Mouse (Mus musculus) hindbrain, embryonic 16.5 days (tissue): ENCODE measurements around the gene Crybg3. TPM values are rescaled to one million over a fixed set of nuclear protein-coding genes. Genes with fewer than 3 reads are reported as not detected.

Experiments used
- ATAC-seq: fragments of 200-750 bp; cut with Nextera tagmentation; 2 replicates; pipeline ENCODE4 v1.8.0; 2017; ENCODE audit warnings: moderate TSS enrichment, moderate library complexity
- H3K27ac ChIP-seq: fragments of 300-500 bp; sonication (generic); 2 replicates; pipeline ENCODE4 v1.5.1; 2014; ENCODE audit warnings: low read depth, mild to moderate bottlenecking, control low read depth, low read length, moderate library complexity
- H3K27me3 ChIP-seq: fragments of 300-500 bp; sonication (generic); replicated peaks from 2 replicates; pipeline ENCODE4 v1.6.1; 2014; ENCODE audit warnings: low read length; ENCODE audit not compliant: control insufficient read depth, insufficient read depth
- H3K36me3 ChIP-seq: fragments of 300-500 bp; sonication (generic); 2 replicates; pipeline ENCODE4 v1.6.1; 2014; ENCODE audit warnings: mild to moderate bottlenecking, low read length, moderate library complexity, mixed read lengths; ENCODE audit not compliant: control insufficient read depth, insufficient read depth
- H3K4me1 ChIP-seq: fragments of 300-500 bp; sonication (generic); 2 replicates; pipeline ENCODE4 v1.6.1; 2014; ENCODE audit warnings: low read depth, low read length; ENCODE audit not compliant: control insufficient read depth, insufficient read depth
- H3K4me2 ChIP-seq: fragments of 300-500 bp; sonication (generic); 2 replicates; pipeline ENCODE4 v1.6.1; 2014; ENCODE audit warnings: mild to moderate bottlenecking, low read length, control low read depth, moderate library complexity
- H3K4me3 ChIP-seq: fragments of 300-500 bp; sonication (generic); 2 replicates; pipeline ENCODE4 v1.5.1; 2014; ENCODE audit warnings: mild to moderate bottlenecking, low read length, control low read depth, moderate library complexity
- H3K9ac ChIP-seq: fragments of 300-500 bp; sonication (generic); 2 replicates; pipeline ENCODE4 v1.6.1; 2014; ENCODE audit warnings: low read depth, mild to moderate bottlenecking, control low read depth, low read length, moderate library complexity
- H3K9me3 ChIP-seq: fragments of 300-500 bp; sonication (generic); 2 replicates; pipeline ENCODE4 v1.6.1; 2014; ENCODE audit warnings: mild to moderate bottlenecking, low read length, moderate library complexity; ENCODE audit not compliant: control insufficient read depth
- WGBS: fragments of 180-500 bp; shearing (Covaris S2); extraction: QIAGEN DNeasy Blood & Tissue Kit; methylation state at CpG from one replicate; pipeline ENCODE4 v1.1.7; 2014; 5-methylcytosine and 5-hydroxymethylcytosine counted together
- polyA plus RNA-seq: library from polyadenylated mRNA; unstranded; fragments of >200 nt; fragmentation: Nextera tagmentation; extraction: Ambion mirVana; gene quantifications from 2 replicates; pipeline ENCODE4 v1.2.1, GENCODE M21; 2015

The Crybg3 gene
- polyA plus RNA-seq, 1 experiment from 2014 or later, result 2.0 TPM

GRCm38 (mm10) chr16:59586276-59586675, 14.5 kb downstream of the Crybg3 start:
- Histone ChIP-seq H3K9me3 (no peaks in the 10 kb centered on the region), H3K4me3 (no peak overlapping the region), H3K9ac (no peak overlapping the region), H3K4me1 (no peaks in the 10 kb centered on the region), H3K4me2 (no peak overlapping the region), H3K27me3 (no peaks in the 10 kb centered on the region), H3K27ac (no peak overlapping the region), H3K36me3 (no peaks in the 10 kb centered on the region)
- 70% methylated on average over 6 of the region's 6 CpGs for WGBS
- no peak for ATAC-seq

GRCm38 (mm10) chr16:59585706-59586244, 15.0 kb downstream of the Crybg3 start:
- Histone ChIP-seq H3K36me3 (no peaks in the 10 kb centered on the region), H3K4me3 (no peak overlapping the region), H3K9ac (no peak overlapping the region), H3K27ac (no peak overlapping the region), H3K9me3 (no peaks in the 10 kb centered on the region), H3K4me1 (no peaks in the 10 kb centered on the region), H3K4me2 (no peak overlapping the region), H3K27me3 (no peaks in the 10 kb centered on the region)
- ATAC-seq, result no peak
- 88% methylated on average over 4 of the region's 4 CpGs for WGBS

- no peak for ATAC-seq
- Histone ChIP-seq H3K27ac (no peak overlapping the region), H3K36me3 (no peaks in the 10 kb centered on the region), H3K9me3 (no peaks in the 10 kb centered on the region), H3K27me3 (no peaks in the 10 kb centered on the region), H3K4me2 (no peak overlapping the region), H3K9ac (no peak overlapping the region), H3K4me3 (no peak overlapping the region), H3K4me1 (no peaks in the 10 kb centered on the region)
- 88% methylated on average over 5 of the region's 5 CpGs for WGBS
Observed at GRCm38 (mm10) chr16:59583515-59583914, 17.3 kb downstream of the Crybg3 start.

- no peak overlapping the region for H3K4me2 ChIP-seq
- no peak overlapping the region for H3K9ac ChIP-seq
- H3K36me3 ChIP-seq, result no peaks in the 10 kb centered on the region
- 90% methylated on average over 8 of the region's 8 CpGs for WGBS
- no peaks in the 10 kb centered on the region for H3K9me3 ChIP-seq
- H3K4me1 ChIP-seq, result no peaks in the 10 kb centered on the region
- no peaks in the 10 kb centered on the region for H3K27me3 ChIP-seq
- no peak for ATAC-seq
- H3K27ac ChIP-seq, result no peak overlapping the region
- H3K4me3 ChIP-seq, result no peak overlapping the region
Observed at GRCm38 (mm10) chr16:59579237-59579636, 21.5 kb downstream of the Crybg3 start.

GRCm38 (mm10) chr16:59573961-59574360, 26.8 kb downstream of the Crybg3 start:
- no peak overlapping the region for H3K27ac ChIP-seq
- 63% methylated on average over 11 of the region's 11 CpGs for WGBS
- H3K36me3 ChIP-seq, result no peaks in the 10 kb centered on the region
- no peak overlapping the region for H3K4me2 ChIP-seq
- H3K27me3 ChIP-seq, result no peaks in the 10 kb centered on the region
- no peaks in the 10 kb centered on the region for H3K4me1 ChIP-seq
- H3K4me3 ChIP-seq, result no peak overlapping the region
- no peak overlapping the region for H3K9ac ChIP-seq
- no peaks in the 10 kb centered on the region for H3K9me3 ChIP-seq
- no peak for ATAC-seq

GRCm38 (mm10) chr16:59572685-59573084, 28.1 kb downstream of the Crybg3 start:
- ATAC-seq, result no peak
- no peak overlapping the region for H3K4me2 ChIP-seq
- H3K27ac ChIP-seq, result no peak overlapping the region
- H3K4me3 ChIP-seq, result no peak overlapping the region
- WGBS, result 77% methylated on average over 3 of the region's 3 CpGs
- H3K27me3 ChIP-seq, result no peaks in the 10 kb centered on the region
- H3K4me1 ChIP-seq, result no peaks in the 10 kb centered on the region
- H3K9ac ChIP-seq, result no peak overlapping the region
- no peaks in the 10 kb centered on the region for H3K36me3 ChIP-seq
- H3K9me3 ChIP-seq, result no peaks in the 10 kb centered on the region

GRCm38 (mm10) chr16:59570807-59571206, 30.0 kb downstream of the Crybg3 start:
- WGBS, result 95% methylated on average over 8 of the region's 8 CpGs
- Histone ChIP-seq H3K4me1 (no peaks in the 10 kb centered on the region), H3K27me3 (no peaks in the 10 kb centered on the region), H3K9me3 (no peaks in the 10 kb centered on the region), H3K4me3 (no peak overlapping the region), H3K4me2 (no peak overlapping the region), H3K36me3 (no peaks in the 10 kb centered on the region), H3K9ac (no peak overlapping the region), H3K27ac (no peak overlapping the region)
- ATAC-seq, result no peak

- ATAC-seq, result no peak
- 69% methylated on average over 8 of the region's 8 CpGs for WGBS
- no peak overlapping the region for H3K4me2 ChIP-seq
Observed at GRCm38 (mm10) chr16:59569837-59570236, 30.9 kb downstream of the Crybg3 start.

GRCm38 (mm10) chr16:59567721-59568381, 32.9 kb downstream of the Crybg3 start:
- Histone ChIP-seq H3K4me2 (no peak overlapping the region), H3K36me3 (no peaks in the 10 kb centered on the region), H3K9me3 (no peaks in the 10 kb centered on the region), H3K4me3 (no peak overlapping the region), H3K9ac (no peak overlapping the region), H3K27ac (no peak overlapping the region), H3K27me3 (no peaks in the 10 kb centered on the region), H3K4me1 (no peaks in the 10 kb centered on the region)
- ATAC-seq, result no peak
- WGBS, result 63% methylated on average over 10 of the region's 10 CpGs

More at GRCm38 (mm10) chr16:59569837-59570236, 30.9 kb downstream of the Crybg3 start:
- H3K27ac ChIP-seq, result no peak overlapping the region
- H3K27me3 ChIP-seq, result no peaks in the 10 kb centered on the region
- no peaks in the 10 kb centered on the region for H3K4me1 ChIP-seq
- H3K36me3 ChIP-seq, result no peaks in the 10 kb centered on the region
- no peak overlapping the region for H3K9ac ChIP-seq
- H3K4me3 ChIP-seq, result no peak overlapping the region
- no peaks in the 10 kb centered on the region for H3K9me3 ChIP-seq
